Mouse (Mus musculus): ENCODE measurements around the gene Ppp4c. TPM values are rescaled to one million over a fixed set of nuclear protein-coding genes. Genes with fewer than 3 reads are reported as not detected.

Ppp4c gene
- polyA plus RNA-seq, 1 experiment from 2014 or later, result 267 TPM

DNA sequence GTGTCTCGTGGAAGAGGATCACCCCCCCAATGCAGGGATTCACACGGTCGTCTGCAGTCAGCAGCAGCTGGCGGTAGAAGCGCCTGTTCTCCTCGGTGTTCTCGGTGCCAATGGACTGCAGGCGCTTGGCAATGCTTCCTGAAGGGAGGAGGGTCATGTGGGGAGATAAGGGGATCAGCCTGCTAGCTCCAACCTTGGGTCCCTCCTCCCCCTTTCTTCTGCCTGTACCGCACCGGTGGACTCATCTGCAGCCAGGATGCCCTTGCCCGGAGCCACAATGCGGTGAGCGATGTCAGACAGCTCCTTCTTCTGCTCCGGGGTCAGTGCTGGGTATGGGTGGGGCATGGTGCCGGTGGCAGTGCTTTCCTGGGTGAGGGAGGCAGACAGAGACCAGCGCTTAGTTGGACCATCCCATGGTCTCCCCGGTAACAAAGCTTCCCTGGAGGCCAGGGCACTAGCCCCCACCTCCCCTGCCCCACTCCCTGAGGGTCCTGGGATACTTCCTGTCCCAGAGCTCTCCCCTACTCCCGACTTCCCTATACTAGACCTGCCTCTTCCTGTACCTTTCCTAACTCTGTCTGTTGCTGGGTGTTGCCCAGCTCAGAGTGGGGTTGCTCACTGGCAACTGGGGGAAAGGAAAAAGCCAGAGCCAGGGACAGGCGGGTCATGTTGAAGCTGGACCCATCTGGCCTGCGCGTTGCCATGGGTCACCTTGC is 5.3 kb upstream of the Ppp4c start, which contains the start of gene Fam57b:
Gene Fam57b, plus strand, starts transcription at position 258 of the 716 bp plus-strand sequence.
- Histone ChIP-seq H3K4me3 (ENCODE audit: low read length) (peak within 1 kb of the TSS; percentile 89), H3K36me3 (ENCODE audit: insufficient read depth, low read length) (peaks cover 35% of the 10 kb centered on the region), H3K4me2 (replicated peaks; ENCODE audit: low read depth, low read length) (peak within 1 kb of the TSS; percentile 81), H3K27me3 (ENCODE audit: insufficient read depth, low read length) (no peaks in the 10 kb centered on the region), H3K9ac (replicated peaks; ENCODE audit: low read length) (peak within 1 kb of the TSS; percentile 91), H3K27ac (ENCODE audit: low read length) (peak within 1 kb of the TSS; percentile 92), H3K4me1 (ENCODE audit: insufficient read depth, low read length) (peaks cover 47% of the 10 kb centered on the region), H3K9me3 (ENCODE audit: low read length) (no peaks in the 10 kb centered on the region)
- no peak for ATAC-seq (ENCODE audit: low FRiP score, low TSS enrichment)
- WGBS, result 23% methylated on average over 21 of the region's 21 CpGs

DNA sequence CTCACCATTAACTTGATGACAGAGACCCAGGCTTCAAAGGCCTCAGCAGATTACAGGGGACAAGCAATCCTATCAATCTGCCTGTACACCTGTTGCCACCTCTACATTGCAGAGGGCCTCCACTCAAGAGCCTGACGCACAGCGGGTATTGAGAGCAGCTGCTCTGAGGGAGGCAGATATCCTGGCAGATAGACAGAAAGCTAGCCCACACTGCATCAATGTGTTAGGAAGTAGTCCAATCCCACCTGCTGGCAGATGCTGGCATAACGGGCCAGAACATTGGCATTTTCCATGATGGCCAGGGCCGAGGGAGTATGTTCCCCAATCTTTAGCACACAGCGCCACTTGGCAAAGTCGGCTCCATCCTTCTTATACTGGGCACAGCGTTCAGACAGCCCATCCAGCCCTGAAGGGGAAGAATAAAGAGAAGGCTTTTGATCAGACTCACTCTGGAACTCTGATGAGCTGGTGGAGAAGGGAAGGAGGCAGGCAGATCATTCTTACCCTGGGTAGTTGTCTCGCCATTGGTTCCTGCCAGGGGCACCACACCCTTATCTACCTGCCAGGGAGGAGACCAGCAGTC is 4.1 kb upstream of the Ppp4c start:
- H3K9ac ChIP-seq (replicated peaks; ENCODE audit: low read length), result 0 out of 2 replicates have a peak overlapping the region, but pooled peaks have one; percentile 22
- peak overlapping the region; percentile 89; the same call in 1 of the 2 replicates for H3K4me3 ChIP-seq (ENCODE audit: low read length)
- H3K36me3 ChIP-seq (ENCODE audit: insufficient read depth, low read length), result peaks cover 35% of the 10 kb centered on the region
- H3K9me3 ChIP-seq (ENCODE audit: low read length), result no peaks in the 10 kb centered on the region
- peak overlapping the region; percentile 81; the same call in 1 of the 2 replicates for H3K4me2 ChIP-seq (replicated peaks; ENCODE audit: low read depth, low read length)
- 82% methylated on average over 8 of the region's 8 CpGs for WGBS
- peaks cover 47% of the 10 kb centered on the region for H3K4me1 ChIP-seq (ENCODE audit: insufficient read depth, low read length)
- ATAC-seq (ENCODE audit: low FRiP score, low TSS enrichment), result no peak
- no peak overlapping the region for H3K27ac ChIP-seq (ENCODE audit: low read length)
- no peaks in the 10 kb centered on the region for H3K27me3 ChIP-seq (ENCODE audit: insufficient read depth, low read length)

DNA sequence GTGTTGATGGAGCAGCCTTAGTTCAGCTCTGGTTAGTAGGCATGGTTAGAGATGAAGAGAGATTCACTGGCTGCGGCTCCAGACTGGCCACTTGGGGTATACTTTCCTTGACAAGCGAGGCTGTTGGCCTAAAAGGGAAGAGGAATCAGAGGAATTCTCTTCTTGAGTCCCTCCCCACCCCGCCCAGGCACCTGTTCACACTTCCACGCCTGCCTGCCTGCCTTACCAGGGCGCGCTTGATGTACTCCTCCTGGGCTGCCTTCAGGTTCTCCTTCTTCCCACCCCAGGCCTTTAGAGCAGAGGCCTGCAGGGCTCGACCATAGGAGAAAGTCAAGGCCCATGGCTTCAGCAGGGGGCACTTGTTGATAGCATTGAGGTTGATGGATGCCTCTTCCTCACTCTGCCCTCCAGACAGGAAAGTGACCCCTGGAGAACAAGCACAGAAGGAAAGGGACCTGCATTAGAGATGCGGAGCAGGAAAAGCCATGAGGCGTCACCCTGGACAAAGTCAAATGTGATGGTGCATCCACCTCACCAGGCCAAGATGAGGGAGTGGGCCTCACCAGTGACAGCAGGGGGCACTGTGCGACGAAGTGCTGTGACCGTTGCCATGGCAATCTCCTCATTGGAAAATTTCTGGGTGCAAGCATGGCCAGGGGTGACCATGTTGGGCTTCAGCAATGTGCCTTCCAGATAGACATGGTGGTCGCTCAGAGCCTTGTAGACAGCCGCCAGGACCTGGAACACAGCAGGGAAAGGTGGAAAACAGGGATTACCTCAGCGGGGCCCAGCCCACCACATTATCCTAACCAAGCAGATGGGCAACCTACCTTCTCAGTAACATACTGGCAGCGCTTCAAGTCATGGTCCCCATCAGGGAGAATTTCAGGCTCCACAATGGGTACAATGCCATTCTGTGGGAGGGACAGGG is 3.4 kb upstream of the Ppp4c start:
- Histone ChIP-seq H3K27me3 (ENCODE audit: insufficient read depth, low read length) (no peaks in the 10 kb centered on the region), H3K9ac (replicated peaks; ENCODE audit: low read length) (0 out of 2 replicates have a peak overlapping the region, but pooled peaks have one; percentile 8), H3K4me3 (ENCODE audit: low read length) (no peak overlapping the region), H3K36me3 (ENCODE audit: insufficient read depth, low read length) (peaks cover 35% of the 10 kb centered on the region), H3K9me3 (ENCODE audit: low read length) (no peaks in the 10 kb centered on the region), H3K4me2 (replicated peaks; ENCODE audit: low read depth, low read length) (no peak overlapping the region), H3K27ac (ENCODE audit: low read length) (no peak overlapping the region), H3K4me1 (ENCODE audit: insufficient read depth, low read length) (peaks cover 49% of the 10 kb centered on the region)
- ATAC-seq (ENCODE audit: low FRiP score, low TSS enrichment), result no peak
- WGBS, result 79% methylated on average over 16 of the region's 16 CpGs

DNA sequence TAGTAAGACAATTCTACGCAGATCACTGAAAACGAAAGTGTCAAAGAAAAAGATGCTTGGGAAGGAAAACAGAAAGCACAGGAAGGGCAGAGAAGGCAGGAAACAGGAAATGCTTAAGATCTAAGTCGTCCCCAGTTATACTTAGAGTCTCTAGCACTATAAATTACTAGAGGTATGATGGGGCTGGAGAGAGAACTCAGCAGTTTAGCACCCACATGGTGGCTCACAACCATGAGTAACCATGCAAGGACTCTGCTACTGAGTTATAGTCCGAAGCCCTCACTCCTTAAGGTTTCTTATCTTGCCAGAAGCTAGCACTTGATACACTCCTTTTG is 1.9 kb upstream of the Ppp4c start:
- H3K4me2 ChIP-seq (replicated peaks; ENCODE audit: low read depth, low read length), result no peak overlapping the region
- H3K9ac ChIP-seq (replicated peaks; ENCODE audit: low read length), result no peak overlapping the region
- no peaks in the 10 kb centered on the region for H3K9me3 ChIP-seq (ENCODE audit: low read length)
- peaks cover 40% of the 10 kb centered on the region for H3K4me1 ChIP-seq (ENCODE audit: insufficient read depth, low read length)
- WGBS, result 64% methylated on average over 4 of the region's 4 CpGs
- no peak overlapping the region for H3K4me3 ChIP-seq (ENCODE audit: low read length)
- H3K27ac ChIP-seq (ENCODE audit: low read length), result no peak overlapping the region; the same call in 1 of the 2 replicates
- no peak for ATAC-seq (ENCODE audit: low FRiP score, low TSS enrichment)
- peaks cover 46% of the 10 kb centered on the region for H3K36me3 ChIP-seq (ENCODE audit: insufficient read depth, low read length)
- no peaks in the 10 kb centered on the region for H3K27me3 ChIP-seq (ENCODE audit: insufficient read depth, low read length)

DNA sequence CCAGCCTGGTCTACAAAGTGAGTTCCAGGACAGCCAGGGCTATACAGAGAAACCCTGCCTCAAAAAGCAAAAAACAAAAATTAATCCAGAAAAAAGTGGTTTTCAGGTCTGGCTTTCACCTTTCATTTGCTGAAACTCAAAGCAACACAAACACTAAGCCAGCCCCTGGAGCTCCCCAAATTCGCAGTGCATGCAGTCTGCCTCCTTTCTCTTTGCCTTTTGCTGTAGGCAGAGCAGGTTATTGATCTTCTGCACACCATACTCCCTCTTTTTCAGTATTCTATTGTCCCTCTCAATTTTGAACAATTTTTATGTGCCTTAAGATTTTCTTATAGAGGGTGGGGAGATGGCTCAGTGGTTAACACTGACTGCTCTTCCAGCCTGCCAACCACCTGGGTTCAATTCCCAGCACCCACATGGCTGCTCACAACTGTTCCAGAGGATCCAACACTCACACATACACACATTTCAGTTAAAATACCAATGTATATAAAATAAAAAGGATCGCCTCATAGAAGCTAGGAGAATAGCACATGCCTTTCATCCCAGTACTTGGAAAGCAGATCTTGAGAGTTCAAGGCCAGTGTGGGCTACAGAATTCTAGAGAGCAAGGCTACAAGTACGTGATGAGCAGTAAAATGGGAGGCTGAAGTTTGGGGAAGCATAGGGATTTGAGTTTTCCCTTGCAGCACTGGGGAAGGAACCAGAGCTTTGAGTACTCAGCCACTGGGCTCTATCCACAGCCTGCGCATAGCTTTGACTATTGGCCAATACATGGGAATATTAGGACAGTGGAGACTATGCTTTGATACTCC is 1.4 kb upstream of the Ppp4c start:
- Histone ChIP-seq H3K9me3 (ENCODE audit: low read length) (no peaks in the 10 kb centered on the region), H3K4me2 (replicated peaks; ENCODE audit: low read depth, low read length) (peak overlapping the region; percentile 56; the same call in 1 of the 2 replicates), H3K4me3 (ENCODE audit: low read length) (no peak overlapping the region), H3K27ac (ENCODE audit: low read length) (peak overlapping the region; percentile 98), H3K9ac (replicated peaks; ENCODE audit: low read length) (no peak overlapping the region), H3K27me3 (ENCODE audit: insufficient read depth, low read length) (no peaks in the 10 kb centered on the region), H3K4me1 (ENCODE audit: insufficient read depth, low read length) (peaks cover 40% of the 10 kb centered on the region), H3K36me3 (ENCODE audit: insufficient read depth, low read length) (peaks cover 51% of the 10 kb centered on the region)
- WGBS, result 81% methylated on average over 4 of the region's 4 CpGs
- no peak for ATAC-seq (ENCODE audit: low FRiP score, low TSS enrichment)

DNA sequence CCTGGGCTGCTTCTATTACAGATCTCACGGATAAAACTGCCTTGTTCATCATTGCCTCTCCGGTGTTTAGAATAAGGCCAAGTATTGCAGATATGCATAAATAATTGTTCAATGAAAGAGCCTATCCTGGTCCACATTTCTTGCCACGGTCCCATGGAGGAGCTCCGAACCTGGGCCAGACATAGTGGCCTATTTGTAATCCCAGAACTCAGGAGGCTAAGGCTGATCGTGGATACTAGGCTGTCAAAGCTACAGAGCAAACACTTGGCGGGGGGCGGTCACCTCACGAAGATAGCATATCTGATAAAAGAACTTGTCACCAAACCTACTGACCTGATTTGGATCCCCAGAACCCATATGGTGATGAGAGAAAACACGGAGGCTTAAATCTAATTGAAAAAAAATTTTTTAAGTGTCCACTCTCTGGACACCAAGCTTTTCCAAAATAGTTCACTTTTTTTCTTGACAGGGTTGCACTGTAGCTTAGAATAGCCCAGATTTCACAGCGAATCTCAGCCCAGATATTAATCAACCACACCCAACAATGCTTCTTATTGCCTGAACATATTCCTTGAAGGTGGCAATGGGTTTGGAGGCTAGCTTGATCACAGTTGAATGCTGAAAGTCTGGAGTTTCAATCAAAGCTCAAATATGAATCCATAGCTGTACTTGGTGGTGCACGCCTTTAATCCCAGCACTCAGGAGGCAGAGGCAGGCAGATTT is 586 bp upstream of the Ppp4c start:
- peak overlapping the region; percentile 56 for H3K4me2 ChIP-seq (replicated peaks; ENCODE audit: low read depth, low read length)
- H3K4me1 ChIP-seq (ENCODE audit: insufficient read depth, low read length), result peaks cover 40% of the 10 kb centered on the region
- 28% methylated on average over 11 of the region's 11 CpGs for WGBS
- ATAC-seq (ENCODE audit: low FRiP score, low TSS enrichment), result peak; percentile 23; the same call in 1 of the 2 replicates
- peaks cover 59% of the 10 kb centered on the region for H3K36me3 ChIP-seq (ENCODE audit: insufficient read depth, low read length)
- peak overlapping the region; percentile 98 for H3K27ac ChIP-seq (ENCODE audit: low read length)
- no peaks in the 10 kb centered on the region for H3K9me3 ChIP-seq (ENCODE audit: low read length)
- peak overlapping the region; percentile 99 for H3K4me3 ChIP-seq (ENCODE audit: low read length)
- no peaks in the 10 kb centered on the region for H3K27me3 ChIP-seq (ENCODE audit: insufficient read depth, low read length)
- H3K9ac ChIP-seq (replicated peaks; ENCODE audit: low read length), result peak overlapping the region; percentile 63

DNA sequence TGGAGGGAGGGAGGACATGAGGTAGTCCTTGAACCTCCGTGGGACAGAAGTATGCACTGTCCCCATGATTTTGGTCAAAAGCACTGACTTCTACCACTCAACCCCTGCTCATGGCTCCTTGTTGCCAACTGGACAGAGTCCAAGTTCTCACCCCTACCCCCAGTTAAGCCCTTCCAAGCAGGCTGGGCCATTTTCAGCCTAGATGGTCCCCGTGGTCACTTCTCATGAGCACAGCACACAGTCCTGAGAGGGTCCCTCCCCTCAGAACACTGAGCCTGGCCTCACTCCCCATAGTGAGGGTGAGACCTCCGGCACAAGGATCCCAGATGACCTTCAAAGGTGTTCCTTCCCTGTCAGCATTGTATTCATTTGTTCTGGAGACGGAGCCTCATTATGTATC is 3.2 kb downstream of the Ppp4c start:
- Histone ChIP-seq H3K9me3 (ENCODE audit: low read length) (no peaks in the 10 kb centered on the region), H3K4me3 (ENCODE audit: low read length) (no peak overlapping the region), H3K27ac (ENCODE audit: low read length) (no peak overlapping the region), H3K4me2 (replicated peaks; ENCODE audit: low read depth, low read length) (no peak overlapping the region), H3K27me3 (ENCODE audit: insufficient read depth, low read length) (no peaks in the 10 kb centered on the region), H3K9ac (replicated peaks; ENCODE audit: low read length) (no peak overlapping the region), H3K4me1 (ENCODE audit: insufficient read depth, low read length) (peaks cover 15% of the 10 kb centered on the region), H3K36me3 (ENCODE audit: insufficient read depth, low read length) (peaks cover 63% of the 10 kb centered on the region)
- WGBS, result 92% methylated on average over 4 of the region's 4 CpGs
- ATAC-seq (ENCODE audit: low FRiP score, low TSS enrichment), result no peak

DNA sequence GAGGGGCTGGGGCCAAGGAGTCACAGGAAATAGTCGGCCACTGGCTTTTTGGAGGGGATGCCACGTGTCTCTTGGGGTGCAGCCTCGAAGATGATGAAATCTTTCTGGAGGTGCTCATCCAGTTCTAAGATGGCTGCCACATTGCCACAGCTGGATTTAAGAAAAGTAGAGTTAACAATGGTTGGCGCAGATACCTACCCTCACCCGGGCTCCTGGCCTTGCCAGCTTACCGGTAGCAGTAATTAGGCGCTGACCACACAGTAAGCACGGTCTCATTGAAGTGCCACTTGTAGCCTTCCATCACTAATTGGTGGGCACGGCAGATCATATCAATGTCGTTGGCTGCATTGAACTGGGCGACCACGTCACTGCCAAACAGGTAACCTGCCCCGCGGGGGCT is 6.2 kb downstream of the Ppp4c start:
- Histone ChIP-seq H3K9me3 (ENCODE audit: low read length) (no peaks in the 10 kb centered on the region), H3K27ac (ENCODE audit: low read length) (no peak overlapping the region), H3K36me3 (ENCODE audit: insufficient read depth, low read length) (peaks cover 65% of the 10 kb centered on the region), H3K4me2 (replicated peaks; ENCODE audit: low read depth, low read length) (no peak overlapping the region), H3K4me1 (ENCODE audit: insufficient read depth, low read length) (peaks cover 14% of the 10 kb centered on the region), H3K4me3 (ENCODE audit: low read length) (no peak overlapping the region), H3K9ac (replicated peaks; ENCODE audit: low read length) (no peak overlapping the region), H3K27me3 (ENCODE audit: insufficient read depth, low read length) (no peaks in the 10 kb centered on the region)
- no peak for ATAC-seq (ENCODE audit: low FRiP score, low TSS enrichment)
- 82% methylated on average over 14 of the region's 14 CpGs for WGBS
